Mouse (Mus musculus): ENCODE measurements at regions not wholly inside any gene's neighbourhood (a gene's known extent, or its start where the extent isn't known, plus 50 kb on each side); places are given as distances from the start of the nearest gene placed in this dataset.
A peak's percentile ranks its signal among the peaks of the same experiment; 100 is the strongest.

DNA sequence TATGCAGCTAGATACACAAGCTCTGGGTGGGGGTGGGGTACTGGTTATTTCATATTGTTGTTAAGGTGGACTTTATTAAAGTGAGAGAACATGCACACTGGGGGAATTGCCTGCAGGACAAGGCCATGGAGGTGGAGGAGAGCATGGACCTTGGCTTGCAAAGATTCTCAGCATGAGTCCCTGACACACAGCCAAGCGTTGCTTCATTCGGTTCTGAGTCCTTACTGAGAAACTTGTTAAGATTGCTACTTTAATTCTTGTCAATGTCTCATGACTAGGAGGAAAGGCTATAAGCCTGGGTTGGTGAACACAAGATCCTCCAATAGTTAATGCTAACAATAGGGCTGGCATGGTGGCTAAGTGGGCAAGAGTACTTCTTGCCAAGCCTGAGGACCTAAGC is 300.3 kb upstream of the Clnk start:
- Histone ChIP-seq H3K27me3 (ENCODE audit: control insufficient read depth, insufficient read depth, low read depth, low read length) (no peaks in the 10 kb centered on the region), H3K9ac (ENCODE audit: low read depth, low read length) (no peak overlapping the region), H3K4me3 (ENCODE audit: low read depth, low read length) (no peak overlapping the region), H3K4me2 (ENCODE audit: low read length) (no peak overlapping the region), H3K27ac (ENCODE audit: low read length) (no peak overlapping the region), H3K36me3 (ENCODE audit: control insufficient read depth, insufficient read depth, low read length) (no peaks in the 10 kb centered on the region), H3K4me1 (ENCODE audit: control insufficient read depth, insufficient read depth, low read length) (no peaks in the 10 kb centered on the region), H3K9me3 (replicated peaks; ENCODE audit: control insufficient read depth, low read length, poor library complexity, severe bottlenecking) (no peaks in the 10 kb centered on the region)
- no peak for ATAC-seq
- 72% methylated on average over 2 of the region's 2 CpGs for WGBS

DNA sequence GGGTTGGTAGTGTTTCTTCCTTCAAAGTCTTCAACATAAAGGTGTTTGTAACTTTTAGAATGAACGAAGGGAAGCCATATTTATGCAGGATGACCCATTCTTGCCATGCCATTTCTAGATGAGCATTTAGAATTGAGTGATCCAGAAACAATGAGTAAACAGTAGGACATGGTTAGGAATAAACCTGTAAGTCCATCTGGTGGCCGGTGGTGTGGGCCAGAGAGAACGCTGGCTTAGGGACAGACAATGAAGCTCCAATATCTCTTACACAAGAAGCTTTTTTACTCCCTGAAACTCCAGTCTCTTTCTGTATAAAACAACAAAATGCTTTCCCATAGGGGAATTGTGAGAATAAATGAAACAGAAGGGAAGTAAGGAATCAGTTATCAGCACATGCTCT is 296.9 kb upstream of the Clnk start:
- ATAC-seq, result no peak
- Histone ChIP-seq H3K27me3 (ENCODE audit: control insufficient read depth, insufficient read depth, low read depth, low read length) (no peaks in the 10 kb centered on the region), H3K4me3 (ENCODE audit: low read depth, low read length) (no peak overlapping the region), H3K4me2 (ENCODE audit: low read length) (no peak overlapping the region), H3K9me3 (replicated peaks; ENCODE audit: control insufficient read depth, low read length, poor library complexity, severe bottlenecking) (no peaks in the 10 kb centered on the region), H3K36me3 (ENCODE audit: control insufficient read depth, insufficient read depth, low read length) (no peaks in the 10 kb centered on the region), H3K27ac (ENCODE audit: low read length) (no peak overlapping the region), H3K9ac (ENCODE audit: low read depth, low read length) (no peak overlapping the region), H3K4me1 (ENCODE audit: control insufficient read depth, insufficient read depth, low read length) (no peaks in the 10 kb centered on the region)
- WGBS, result 95% methylated on average over 3 of the region's 3 CpGs

DNA sequence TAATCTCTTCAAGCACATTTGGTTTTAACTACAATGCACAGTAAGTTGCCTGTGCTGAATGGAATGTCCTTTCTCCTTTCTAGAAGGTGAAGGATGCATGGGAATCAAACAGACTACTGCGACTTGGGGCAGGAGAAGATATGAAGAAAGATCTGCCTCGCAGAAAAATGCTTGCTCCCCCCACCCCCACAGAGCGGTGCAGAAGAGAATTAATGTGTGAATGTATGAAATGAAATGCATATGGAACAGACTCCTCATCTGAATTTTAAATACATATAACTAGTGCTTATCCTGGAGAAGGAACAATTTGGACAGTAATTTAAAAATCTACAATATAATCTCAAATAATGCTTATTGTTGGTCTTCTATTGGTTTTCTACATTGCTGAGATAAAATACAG is 283.0 kb upstream of the Clnk start:
- 90% methylated on average over 3 of the region's 3 CpGs for WGBS
- H3K36me3 ChIP-seq (ENCODE audit: control insufficient read depth, insufficient read depth, low read length), result no peaks in the 10 kb centered on the region
- H3K9me3 ChIP-seq (replicated peaks; ENCODE audit: control insufficient read depth, low read length, poor library complexity, severe bottlenecking), result no peaks in the 10 kb centered on the region
- no peak overlapping the region for H3K4me3 ChIP-seq (ENCODE audit: low read depth, low read length)
- H3K4me1 ChIP-seq (ENCODE audit: control insufficient read depth, insufficient read depth, low read length), result no peaks in the 10 kb centered on the region
- ATAC-seq, result no peak
- no peak overlapping the region for H3K27ac ChIP-seq (ENCODE audit: low read length)
- H3K27me3 ChIP-seq (ENCODE audit: control insufficient read depth, insufficient read depth, low read depth, low read length), result no peaks in the 10 kb centered on the region
- no peak overlapping the region for H3K4me2 ChIP-seq (ENCODE audit: low read length)
- no peak overlapping the region for H3K9ac ChIP-seq (ENCODE audit: low read depth, low read length)

DNA sequence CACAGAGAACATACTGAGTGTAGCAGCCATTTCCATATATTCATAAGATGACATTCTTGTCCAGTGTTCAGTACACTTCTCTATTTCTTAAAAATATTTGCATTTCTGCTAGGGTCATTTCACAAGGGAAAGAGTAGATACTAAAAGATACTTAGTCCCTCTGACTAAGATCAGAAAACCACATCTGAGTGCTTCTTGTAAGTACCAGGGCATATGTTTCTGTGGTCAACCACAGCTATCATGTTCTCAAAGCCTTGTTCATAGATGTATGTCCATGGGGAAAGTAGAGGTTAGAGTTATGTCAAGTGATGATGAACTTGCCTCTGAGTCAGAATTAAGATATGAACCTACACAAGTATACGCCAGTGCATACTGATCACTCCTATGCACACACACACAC is 279.2 kb upstream of the Clnk start:
- Histone ChIP-seq H3K27ac (ENCODE audit: low read length) (no peak overlapping the region), H3K4me2 (ENCODE audit: low read length) (no peak overlapping the region), H3K27me3 (ENCODE audit: control insufficient read depth, insufficient read depth, low read depth, low read length) (no peaks in the 10 kb centered on the region), H3K36me3 (ENCODE audit: control insufficient read depth, insufficient read depth, low read length) (no peaks in the 10 kb centered on the region), H3K9me3 (replicated peaks; ENCODE audit: control insufficient read depth, low read length, poor library complexity, severe bottlenecking) (no peaks in the 10 kb centered on the region), H3K4me1 (ENCODE audit: control insufficient read depth, insufficient read depth, low read length) (no peaks in the 10 kb centered on the region), H3K9ac (ENCODE audit: low read depth, low read length) (no peak overlapping the region), H3K4me3 (ENCODE audit: low read depth, low read length) (no peak overlapping the region)
- 95% methylated on average over 1 of the region's 1 CpGs for WGBS
- no peak for ATAC-seq

DNA sequence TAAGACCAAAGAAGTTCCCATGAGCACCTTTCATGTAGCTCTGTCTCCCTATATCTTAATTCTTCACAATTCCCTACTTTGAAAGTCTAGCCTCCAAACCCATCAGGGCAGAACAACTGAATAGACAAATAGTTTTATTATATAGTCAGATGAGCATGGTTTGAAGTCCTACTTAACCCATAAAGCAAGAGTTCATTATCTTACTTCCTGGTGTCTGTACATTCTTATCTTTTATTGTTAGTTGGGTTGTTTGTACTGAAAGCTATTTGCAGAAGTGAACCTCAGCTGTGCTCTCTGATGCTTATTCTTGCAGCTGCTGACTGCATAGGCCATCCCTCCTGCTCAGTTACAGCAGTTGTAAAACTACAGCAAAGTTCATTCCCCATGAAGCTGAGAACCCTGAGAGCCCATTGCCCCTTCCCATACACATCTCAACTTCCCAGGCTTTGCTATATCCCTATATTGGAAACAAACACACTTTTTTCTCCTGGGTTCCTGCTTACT is 276.7 kb upstream of the Clnk start:
- Histone ChIP-seq H3K9ac (ENCODE audit: low read depth, low read length) (no peak overlapping the region), H3K4me2 (ENCODE audit: low read length) (no peak overlapping the region), H3K4me3 (ENCODE audit: low read depth, low read length) (no peak overlapping the region), H3K9me3 (replicated peaks; ENCODE audit: control insufficient read depth, low read length, poor library complexity, severe bottlenecking) (no peaks in the 10 kb centered on the region), H3K27ac (ENCODE audit: low read length) (no peak overlapping the region), H3K36me3 (ENCODE audit: control insufficient read depth, insufficient read depth, low read length) (no peaks in the 10 kb centered on the region), H3K27me3 (ENCODE audit: control insufficient read depth, insufficient read depth, low read depth, low read length) (no peaks in the 10 kb centered on the region), H3K4me1 (ENCODE audit: control insufficient read depth, insufficient read depth, low read length) (no peaks in the 10 kb centered on the region)
- ATAC-seq, result no peak

DNA sequence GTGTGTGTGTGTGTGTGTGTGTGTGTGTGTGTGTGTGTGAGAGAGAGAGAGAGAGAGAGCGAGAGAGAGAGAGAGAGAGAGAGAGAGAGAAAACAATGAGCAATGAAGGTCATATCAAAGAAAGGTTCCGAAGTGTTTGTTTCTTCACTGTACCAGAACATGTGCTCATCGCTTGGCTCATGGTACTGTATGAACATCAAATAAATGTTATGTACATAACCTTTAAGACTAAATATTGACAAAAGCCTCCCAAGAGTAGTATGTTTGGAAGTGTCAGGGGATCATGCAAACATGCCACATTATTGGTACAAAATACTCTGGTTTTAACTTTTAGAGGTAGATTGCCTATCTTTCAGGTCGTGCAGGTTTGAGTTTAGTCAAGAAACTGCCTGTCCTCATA is 275.3 kb upstream of the Clnk start:
- Histone ChIP-seq H3K9me3 (replicated peaks; ENCODE audit: control insufficient read depth, low read length, poor library complexity, severe bottlenecking) (no peaks in the 10 kb centered on the region), H3K4me1 (ENCODE audit: control insufficient read depth, insufficient read depth, low read length) (no peaks in the 10 kb centered on the region), H3K4me2 (ENCODE audit: low read length) (no peak overlapping the region), H3K9ac (ENCODE audit: low read depth, low read length) (no peak overlapping the region), H3K36me3 (ENCODE audit: control insufficient read depth, insufficient read depth, low read length) (no peaks in the 10 kb centered on the region), H3K27me3 (ENCODE audit: control insufficient read depth, insufficient read depth, low read depth, low read length) (no peaks in the 10 kb centered on the region), H3K4me3 (ENCODE audit: low read depth, low read length) (no peak overlapping the region), H3K27ac (ENCODE audit: low read length) (no peak overlapping the region)
- 83% methylated on average over 3 of the region's 4 CpGs for WGBS
- no peak for ATAC-seq

DNA sequence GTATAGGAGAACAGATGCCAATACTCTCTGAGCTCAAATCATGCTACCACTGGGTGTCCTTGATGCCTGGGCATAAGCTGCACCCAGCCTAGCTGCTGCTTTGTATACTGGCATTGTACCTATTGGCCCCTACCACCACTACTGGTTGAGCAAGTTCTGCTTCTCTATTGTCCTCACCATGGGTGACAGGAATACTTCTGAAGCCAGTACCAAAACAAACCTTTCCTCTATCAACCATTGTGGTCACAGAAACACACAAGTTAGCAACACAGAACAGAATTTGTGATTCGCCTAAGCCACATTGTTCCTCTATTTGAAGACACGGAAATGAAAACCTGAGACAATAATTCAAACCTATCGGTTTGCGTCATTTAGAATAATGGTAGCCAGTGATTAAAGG is 274.3 kb upstream of the Clnk start:
- no peak overlapping the region for H3K4me3 ChIP-seq (ENCODE audit: low read depth, low read length)
- H3K9ac ChIP-seq (ENCODE audit: low read depth, low read length), result no peak overlapping the region
- H3K9me3 ChIP-seq (replicated peaks; ENCODE audit: control insufficient read depth, low read length, poor library complexity, severe bottlenecking), result no peaks in the 10 kb centered on the region
- WGBS, result 96% methylated on average over 4 of the region's 4 CpGs
- no peak for ATAC-seq
- no peaks in the 10 kb centered on the region for H3K36me3 ChIP-seq (ENCODE audit: control insufficient read depth, insufficient read depth, low read length)
- no peak overlapping the region for H3K4me2 ChIP-seq (ENCODE audit: low read length)
- no peaks in the 10 kb centered on the region for H3K4me1 ChIP-seq (ENCODE audit: control insufficient read depth, insufficient read depth, low read length)
- H3K27ac ChIP-seq (ENCODE audit: low read length), result no peak overlapping the region
- no peaks in the 10 kb centered on the region for H3K27me3 ChIP-seq (ENCODE audit: control insufficient read depth, insufficient read depth, low read depth, low read length)

DNA sequence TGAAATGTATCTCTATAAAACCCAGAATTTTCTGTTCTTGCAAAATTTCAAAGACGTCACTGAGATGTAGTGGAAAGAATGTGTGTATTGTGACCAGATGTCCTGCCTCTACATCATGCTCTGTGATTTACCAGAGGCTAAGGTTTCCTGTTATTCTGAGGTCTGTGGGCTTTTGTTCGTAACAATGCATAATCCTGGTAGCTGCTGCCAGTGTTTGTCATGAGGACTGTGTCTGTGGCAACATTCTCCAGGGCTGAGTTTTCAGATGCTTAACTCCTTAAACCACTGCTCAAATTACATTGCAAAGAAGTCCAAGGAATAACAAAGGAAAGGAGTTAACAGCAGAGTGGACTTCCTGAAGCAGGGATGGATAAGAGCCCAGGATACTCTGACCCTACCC is 269.0 kb upstream of the Clnk start:
- Histone ChIP-seq H3K4me2 (ENCODE audit: low read length) (no peak overlapping the region), H3K27ac (ENCODE audit: low read length) (no peak overlapping the region), H3K9ac (ENCODE audit: low read depth, low read length) (no peak overlapping the region), H3K4me3 (ENCODE audit: low read depth, low read length) (no peak overlapping the region), H3K9me3 (replicated peaks; ENCODE audit: control insufficient read depth, low read length, poor library complexity, severe bottlenecking) (no peaks in the 10 kb centered on the region), H3K4me1 (ENCODE audit: control insufficient read depth, insufficient read depth, low read length) (no peaks in the 10 kb centered on the region), H3K27me3 (ENCODE audit: control insufficient read depth, insufficient read depth, low read depth, low read length) (no peaks in the 10 kb centered on the region), H3K36me3 (ENCODE audit: control insufficient read depth, insufficient read depth, low read length) (no peaks in the 10 kb centered on the region)
- WGBS, result 39% methylated on average over 2 of the region's 2 CpGs
- no peak for ATAC-seq

DNA sequence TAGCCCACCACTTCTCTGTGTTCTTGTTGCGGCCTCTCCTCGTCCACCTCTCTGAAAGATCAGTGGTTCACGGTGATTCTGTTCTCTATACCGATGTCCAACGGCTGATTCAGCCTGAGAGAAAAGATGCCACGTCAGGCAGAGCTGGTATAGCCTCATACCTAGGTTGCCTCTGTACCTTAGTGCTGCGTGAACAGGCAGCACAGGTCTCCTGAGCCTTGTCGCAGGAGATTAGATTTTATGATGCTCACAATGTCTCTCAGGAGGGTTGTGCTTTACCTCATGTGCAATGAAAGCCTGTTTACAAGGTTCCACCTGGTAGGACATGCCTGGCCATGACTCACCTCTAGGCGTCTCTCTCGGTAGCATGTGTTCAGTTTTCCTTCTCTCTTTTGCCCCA is 267.6 kb upstream of the Clnk start:
- 89% methylated on average over 10 of the region's 10 CpGs for WGBS
- Histone ChIP-seq H3K9me3 (replicated peaks; ENCODE audit: control insufficient read depth, low read length, poor library complexity, severe bottlenecking) (no peaks in the 10 kb centered on the region), H3K9ac (ENCODE audit: low read depth, low read length) (no peak overlapping the region), H3K4me1 (ENCODE audit: control insufficient read depth, insufficient read depth, low read length) (no peaks in the 10 kb centered on the region), H3K36me3 (ENCODE audit: control insufficient read depth, insufficient read depth, low read length) (no peaks in the 10 kb centered on the region), H3K4me2 (ENCODE audit: low read length) (no peak overlapping the region), H3K27me3 (ENCODE audit: control insufficient read depth, insufficient read depth, low read depth, low read length) (no peaks in the 10 kb centered on the region), H3K27ac (ENCODE audit: low read length) (no peak overlapping the region), H3K4me3 (ENCODE audit: low read depth, low read length) (no peak overlapping the region)
- ATAC-seq, result no peak

DNA sequence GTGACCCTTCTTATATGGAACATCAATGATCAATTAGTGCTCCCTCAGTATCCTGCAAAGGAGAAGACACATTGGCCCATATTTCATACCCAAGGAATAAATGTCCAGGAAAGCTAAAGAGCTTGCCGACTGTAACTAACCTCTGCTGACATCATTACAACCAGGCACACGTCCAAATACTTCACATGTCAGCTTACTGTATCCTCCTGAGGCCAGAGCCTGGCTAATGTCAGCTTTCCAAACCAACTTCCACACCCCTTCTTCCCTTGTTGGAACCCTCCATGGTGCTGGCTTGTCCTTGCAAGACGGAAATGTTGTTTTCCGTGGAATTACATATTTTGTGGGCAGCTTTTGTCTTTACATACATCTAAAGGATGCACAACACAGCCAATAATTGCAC is 267.0 kb upstream of the Clnk start:
- peak; percentile 47; the same call in 1 of the 2 replicates for ATAC-seq
- Histone ChIP-seq H3K4me2 (ENCODE audit: low read length) (no peak overlapping the region), H3K4me3 (ENCODE audit: low read depth, low read length) (no peak overlapping the region), H3K36me3 (ENCODE audit: control insufficient read depth, insufficient read depth, low read length) (no peaks in the 10 kb centered on the region), H3K4me1 (ENCODE audit: control insufficient read depth, insufficient read depth, low read length) (no peaks in the 10 kb centered on the region), H3K27me3 (ENCODE audit: control insufficient read depth, insufficient read depth, low read depth, low read length) (no peaks in the 10 kb centered on the region), H3K9me3 (replicated peaks; ENCODE audit: control insufficient read depth, low read length, poor library complexity, severe bottlenecking) (no peaks in the 10 kb centered on the region), H3K27ac (ENCODE audit: low read length) (no peak overlapping the region), H3K9ac (ENCODE audit: low read depth, low read length) (no peak overlapping the region)
- whole genome bisulfite sequencing, result 68% methylated on average over 4 of the region's 4 CpGs
